ENCODE assay signal across 12 mouse cellular contexts in genomic region chr7:99271630-99272029, GRCm38 (mm10). TPM values are rescaled to one million over a fixed set of nuclear protein-coding genes. Genes with fewer than 3 reads are reported as not detected.
DNase-seq lines count a peak whose midpoint lies in the region; ATAC-seq and TF ChIP-seq lines count a peak whose summit lies in the region.
"Had no signal": no experiment of that assay in that cellular context is flagged by ENCODE, and none has a peak within 500 bp of the region (broad histone marks: within the 10 kb centered on the region; RNA-seq: fewer than 3 reads in every experiment).

No protein-coding gene starts in this region.

- TF ChIP-seq CTCF in heart, adult 2 months (IDR thresholded peaks at IDR 0.05) = no peak
- no peak for TF ChIP-seq CTCF in embryonic fibroblast, embryonic 13.5 days (IDR thresholded peaks at IDR 0.05; ENCODE audit: borderline replicate concordance, insufficient read depth, low read length)

- no peak overlapping the region for H3K9ac ChIP-seq in heart, adult 2 months (ENCODE audit: low read depth, low read length)
- no peak overlapping the region for H3K9ac ChIP-seq in heart, embryonic 16.5 days (ENCODE audit: low read length)
- peak overlapping the region; percentile 81 for H3K9ac ChIP-seq in midbrain, embryonic 15.5 days
- H3K9ac ChIP-seq: liver, embryonic 14.5 days had no signal

- no peak overlapping the region for H3K4me3 ChIP-seq in heart, adult 2 months
- peak overlapping the region; percentile 88 for H3K4me3 ChIP-seq in embryonic fibroblast, embryonic 13.5 days (ENCODE audit: insufficient read depth, low read length)
- no peak overlapping the region for H3K4me3 ChIP-seq in heart, embryonic 16.5 days (ENCODE audit: low read length)
- peak overlapping the region; percentile 67 for H3K4me3 ChIP-seq in midbrain, embryonic 15.5 days

- no peak for TF ChIP-seq POLR2A in heart, adult 2 months (IDR thresholded peaks at IDR 0.05; ENCODE audit: insufficient read depth, low read depth, low read length)
- TF ChIP-seq POLR2A in embryonic fibroblast, embryonic 13.5 days (IDR thresholded peaks at IDR 0.05; ENCODE audit: low read depth, low read length) = no peak

- peaks cover 2% of the 10 kb centered on the region for H3K79me2 ChIP-seq in heart, adult 2 months (replicated peaks; ENCODE audit: control insufficient read depth, insufficient read depth, low read length)

- peak overlapping the region; percentile 27; the same call in 1 of the 2 replicates for H3K4me2 ChIP-seq in heart, embryonic 16.5 days (ENCODE audit: low read depth, low read length)
- peak overlapping the region; percentile 90 for H3K4me2 ChIP-seq in midbrain, embryonic 15.5 days

- peak overlapping the region; percentile 32 for H3K27ac ChIP-seq in heart, adult 2 months
- no peak overlapping the region for H3K27ac ChIP-seq in embryonic fibroblast, embryonic 13.5 days (ENCODE audit: insufficient read depth, low read length)
- 0 out of 2 replicates have a peak overlapping the region, but pooled peaks have one; percentile 20 for H3K27ac ChIP-seq in heart, embryonic 16.5 days (ENCODE audit: low read length)
- peak overlapping the region; percentile 54; the same call in 1 of the 2 replicates for H3K27ac ChIP-seq in midbrain, embryonic 15.5 days
- H3K27ac ChIP-seq: liver, embryonic 14.5 days had no signal

- 0 out of 2 replicates have a peak, but pooled peaks cover 2% of the 10 kb centered on the region for H3K36me3 ChIP-seq in heart, adult 2 months (ENCODE audit: control insufficient read depth, insufficient read depth, low read length)
- H3K36me3 ChIP-seq in heart, embryonic 16.5 days (ENCODE audit: control insufficient read depth, insufficient read depth) = no peaks in the 10 kb centered on the region
- no peaks in the 10 kb centered on the region for H3K36me3 ChIP-seq in midbrain, embryonic 15.5 days (replicated peaks)

- no peak for ATAC-seq in heart, embryonic 16.5 days (replicated peaks; ENCODE audit: extremely low read depth, insufficient read depth, low FRiP score)
- no peak for ATAC-seq in midbrain, embryonic 15.5 days (replicated peaks)
- no peak for ATAC-seq in erythroid progenitor cell, adult 5-6 weeks (replicated peaks; ENCODE audit: low FRiP score, poor library complexity, severe bottlenecking)

- 30% methylated on average over 9 of the region's 9 CpGs for WGBS in heart, adult 2 months
- 38% methylated on average over 9 of the region's 9 CpGs for WGBS in heart, embryonic 16.5 days
- 36% methylated on average over 9 of the region's 9 CpGs for WGBS in midbrain, embryonic 15.5 days

- intact Hi-C loops in heart, adult 2 months (cut with DNase I) = no loop called here

- no peaks in the 10 kb centered on the region for H3K9me3 ChIP-seq in heart, embryonic 16.5 days (replicated peaks; ENCODE audit: control insufficient read depth, low read length)
- no peaks in the 10 kb centered on the region for H3K9me3 ChIP-seq in midbrain, embryonic 15.5 days

- peaks cover 11% of the 10 kb centered on the region for H3K4me1 ChIP-seq in heart, adult 2 months (ENCODE audit: control insufficient read depth, insufficient read depth, low read length)
- H3K4me1 ChIP-seq in embryonic fibroblast, embryonic 13.5 days (ENCODE audit: control insufficient read depth, insufficient read depth, low read length) = peaks cover 15% of the 10 kb centered on the region
- H3K4me1 ChIP-seq in heart, embryonic 16.5 days (ENCODE audit: control insufficient read depth, insufficient read depth, low read length) = peaks cover 26% of the 10 kb centered on the region
- peaks cover 73% of the 10 kb centered on the region for H3K4me1 ChIP-seq in midbrain, embryonic 15.5 days

- DNase-seq in heart, adult 2 months = no peak
- DNase-seq in heart, adult 9 months (ENCODE audit: low spot score in 2 of 2) = no peak
- DNase-seq in kidney, postnatal 10 days = no peak
- no peak for DNase-seq in right cerebral cortex, adult 2 months (ENCODE audit: low spot score in 2 of 2)
- DNase-seq: kidney, adult 18-20 months; thymus, postnatal 25 days had no signal

- no peaks in the 10 kb centered on the region; the same call in 1 of the 2 replicates for H3K27me3 ChIP-seq in heart, adult 2 months (ENCODE audit: control insufficient read depth, insufficient read depth, low read length)
- H3K27me3 ChIP-seq in heart, embryonic 16.5 days (ENCODE audit: control insufficient read depth, insufficient read depth, low read length) = peaks cover 40% of the 10 kb centered on the region
- H3K27me3 ChIP-seq in midbrain, embryonic 15.5 days (replicated peaks) = no peaks in the 10 kb centered on the region

- no peak for TF ChIP-seq EP300 in heart, adult 2 months (IDR thresholded peaks at IDR 0.05; ENCODE audit: insufficient read depth, low read depth, low read length)

RNA-seq across cellular contexts. Expression of gene Map6, which starts 4.4 kb away (rescaled TPM):
- 1 to 10 TPM; 3.3 to 4.3 TPM for total RNA-seq in heart, adult 2 months (2021)
- 3.4 and 3.5 TPM in 2 replicates for polyA plus RNA-seq in heart, adult 2 months (2012; rRNA removed)
- 52.9 and 77.8 TPM in 2 replicates for polyA plus RNA-seq in embryonic fibroblast, embryonic 13.5 days (2011; ENCODE audit: insufficient read length, low read depth, missing spikeins)
- polyA plus RNA-seq in heart, embryonic 16.5 days (2015; fragmentation: Nextera tagmentation; extraction: Ambion mirVana) = 2.2 and 2.8 TPM in 2 replicates
- polyA plus RNA-seq in midbrain, embryonic 15.5 days (2015; fragmentation: Nextera tagmentation; extraction: Ambion mirVana) = 153 and 155 TPM in 2 replicates
- not detected in 2 replicates for total RNA-seq in erythroid progenitor cell, adult 5-6 weeks (2015; ENCODE audit: low replicate concordance)
- total RNA-seq in erythroid progenitor cell, adult 5-6 weeks (2017; ENCODE audit: low replicate concordance) = not detected in 2 replicates

RNA-seq across cellular contexts. Expression of gene Mogat2, which starts 33.2 kb away (rescaled TPM):
- total RNA-seq in heart, adult 2 months (2021) = not detected
- polyA plus RNA-seq in heart, adult 2 months (2012; rRNA removed) = 0.47 TPM in 1 of 2 replicates, not detected in the other
- polyA plus RNA-seq in embryonic fibroblast, embryonic 13.5 days (2011; ENCODE audit: insufficient read length, low read depth, missing spikeins) = 7.4 and 11.0 TPM in 2 replicates
- polyA plus RNA-seq in heart, embryonic 16.5 days (2015; fragmentation: Nextera tagmentation; extraction: Ambion mirVana) = 0.64 and 0.95 TPM in 2 replicates
- polyA plus RNA-seq in midbrain, embryonic 15.5 days (2015; fragmentation: Nextera tagmentation; extraction: Ambion mirVana) = 1.3 and 1.9 TPM in 2 replicates
- total RNA-seq in erythroid progenitor cell, adult 5-6 weeks (2015; ENCODE audit: low replicate concordance) = 8.6 and 18.4 TPM in 2 replicates
- total RNA-seq in erythroid progenitor cell, adult 5-6 weeks (2017; ENCODE audit: low replicate concordance) = 2.3 TPM in 1 of 2 replicates, not detected in the other
- total RNA-seq: layer of hippocampus, postnatal 14 days had no signal

Comparison
In these comparisons a context has a peak if more than half of its experiments do, and no peak if none do; other contexts are left out.
1. H3K4me3 ChIP-seq: peak in embryonic fibroblast, embryonic 13.5 days (single experiment) and midbrain, embryonic 15.5 days (single experiment); none in heart, adult 2 months (single experiment) and heart, embryonic 16.5 days (single experiment).
2. RNA of gene Map6, which starts 4.4 kb away (polyA plus RNA-seq): 153 to 155 TPM in midbrain, embryonic 15.5 days and 52.9 to 77.8 TPM in embryonic fibroblast, embryonic 13.5 days; 3.4 to 3.5 TPM in heart, adult 2 months and 2.2 to 2.8 TPM in heart, embryonic 16.5 days; every median in the first group is over 10 times any median in the second.